10 mouse cellular contexts compared by ENCODE assay signal in genomic region chr2:167059960-167060359, GRCm38 (mm10). TPM values are rescaled to one million over a fixed set of nuclear protein-coding genes. Genes with fewer than 3 reads are reported as not detected.
DNase-seq lines count a peak whose midpoint lies in the region; ATAC-seq and TF ChIP-seq lines count a peak whose summit lies in the region.
"Had no signal": no experiment of that assay in that cellular context is flagged by ENCODE, and none has a peak within 500 bp of the region (broad histone marks: within the 10 kb centered on the region; RNA-seq: fewer than 3 reads in every experiment).

No protein-coding gene starts in this region.

- 69% methylated on average over 12 of the region's 12 CpGs for WGBS in midbrain, embryonic 11.5 days
- 64% methylated on average over 12 of the region's 12 CpGs for WGBS in midbrain, embryonic 10.5 days
- WGBS in kidney, postnatal 0 days: 56% methylated on average over 12 of the region's 12 CpGs
- 57% methylated on average over 12 of the region's 12 CpGs for WGBS in stomach, embryonic 15.5 days

- H3K9ac ChIP-seq in midbrain, embryonic 11.5 days (ENCODE audit: low read length): peak overlapping the region; percentile 30; the same call in 1 of the 2 replicates
- peak overlapping the region; percentile 87 for H3K9ac ChIP-seq in kidney, postnatal 0 days (ENCODE audit: low read depth, low read length)
- no peak overlapping the region for H3K9ac ChIP-seq in stomach, embryonic 15.5 days

- no peak overlapping the region for H3K27ac ChIP-seq in midbrain, embryonic 11.5 days (ENCODE audit: low read depth, low read length)
- H3K27ac ChIP-seq in midbrain, embryonic 10.5 days (replicated peaks): no peak overlapping the region
- peak overlapping the region; percentile 85 for H3K27ac ChIP-seq in kidney, postnatal 0 days
- no peak overlapping the region for H3K27ac ChIP-seq in stomach, embryonic 15.5 days
- H3K27ac ChIP-seq: embryonic facial prominence, embryonic 12.5 days had no signal

- H3K4me3 ChIP-seq in midbrain, embryonic 11.5 days (ENCODE audit: low read depth, low read length): no peak overlapping the region
- H3K4me3 ChIP-seq in midbrain, embryonic 10.5 days: no peak overlapping the region
- peak overlapping the region; percentile 16; the same call in 1 of the 2 replicates for H3K4me3 ChIP-seq in kidney, postnatal 0 days (replicated peaks; ENCODE audit: low read depth, low read length)
- H3K4me3 ChIP-seq in stomach, embryonic 15.5 days (replicated peaks): no peak overlapping the region
- H3K4me3 ChIP-seq: embryonic facial prominence, embryonic 12.5 days had no signal

- DNase-seq in cerebellum, adult 9-11 months: peak; percentile 17
- DNase-seq in midbrain, embryonic 11.5 days (ENCODE audit: low spot score, missing footprints): no peak
- no peak for DNase-seq in midbrain, embryonic 10.5 days (ENCODE audit: low spot score)
- no peak for DNase-seq in kidney, postnatal 0 days (ENCODE audit: low spot score)
- DNase-seq in gastrocnemius, postnatal 36 days: no peak
- DNase-seq in T-cell, adult 2 months (ENCODE audit: low spot score): no peak
- DNase-seq: right cerebral cortex, adult 18-20 months had no signal

- H3K4me2 ChIP-seq in midbrain, embryonic 11.5 days: no peak overlapping the region
- peak overlapping the region; percentile 67 for H3K4me2 ChIP-seq in kidney, postnatal 0 days (ENCODE audit: low read length)
- peak overlapping the region; percentile 27 for H3K4me2 ChIP-seq in stomach, embryonic 15.5 days

- peaks cover 17% of the 10 kb centered on the region for H3K36me3 ChIP-seq in midbrain, embryonic 11.5 days (ENCODE audit: control insufficient read depth, insufficient read depth, low read length)
- peaks cover 61% of the 10 kb centered on the region for H3K36me3 ChIP-seq in midbrain, embryonic 10.5 days
- peaks cover 32% of the 10 kb centered on the region for H3K36me3 ChIP-seq in kidney, postnatal 0 days (ENCODE audit: insufficient read depth, low read length)
- peaks cover 27% of the 10 kb centered on the region for H3K36me3 ChIP-seq in stomach, embryonic 15.5 days

- TF ChIP-seq CTCF in kidney, postnatal 0 days (IDR thresholded peaks at IDR 0.05; ENCODE audit: low read depth): no peak

- H3K27me3 ChIP-seq in midbrain, embryonic 11.5 days (ENCODE audit: control insufficient read depth, insufficient read depth, low read length): no peaks in the 10 kb centered on the region
- H3K27me3 ChIP-seq in midbrain, embryonic 10.5 days (ENCODE audit: low read depth, poor library complexity, severe bottlenecking): no peaks in the 10 kb centered on the region
- no peaks in the 10 kb centered on the region for H3K27me3 ChIP-seq in kidney, postnatal 0 days (ENCODE audit: insufficient read depth, low read length)
- no peaks in the 10 kb centered on the region for H3K27me3 ChIP-seq in stomach, embryonic 15.5 days (replicated peaks)
- H3K27me3 ChIP-seq: embryonic facial prominence, embryonic 12.5 days had no signal

- no peak for ATAC-seq in cerebellum, adult (ENCODE audit: insufficient number of reproducible peaks, low FRiP score, low TSS enrichment)
- ATAC-seq in midbrain, embryonic 11.5 days (ENCODE audit: low FRiP score): no peak
- ATAC-seq in kidney, postnatal 0 days (replicated peaks; ENCODE audit: low FRiP score, low read depth): no peak
- ATAC-seq in stomach, embryonic 15.5 days (ENCODE audit: insufficient read depth, low FRiP score, low read depth): no peak

- H3K9me3 ChIP-seq in midbrain, embryonic 11.5 days (ENCODE audit: control insufficient read depth, low read length): no peaks in the 10 kb centered on the region
- no peaks in the 10 kb centered on the region for H3K9me3 ChIP-seq in midbrain, embryonic 10.5 days (replicated peaks)
- no peaks in the 10 kb centered on the region for H3K9me3 ChIP-seq in kidney, postnatal 0 days (replicated peaks; ENCODE audit: low read length)
- H3K9me3 ChIP-seq in stomach, embryonic 15.5 days: no peaks in the 10 kb centered on the region
- H3K9me3 ChIP-seq: embryonic facial prominence, embryonic 12.5 days had no signal

- H3K4me1 ChIP-seq in midbrain, embryonic 11.5 days (ENCODE audit: control insufficient read depth, insufficient read depth, low read length): peaks cover 12% of the 10 kb centered on the region
- peaks cover 33% of the 10 kb centered on the region for H3K4me1 ChIP-seq in midbrain, embryonic 10.5 days
- peaks cover 21% of the 10 kb centered on the region for H3K4me1 ChIP-seq in kidney, postnatal 0 days (replicated peaks; ENCODE audit: insufficient read depth, low read length)
- peaks cover 24% of the 10 kb centered on the region for H3K4me1 ChIP-seq in stomach, embryonic 15.5 days

- intact Hi-C loops in gastrocnemius, postnatal 36 days (cut with DNase I): loop anchor here (5.0 kb wide), 1 partner anchor 362 kb away; the partner anchor contains the start of gene Slc9a8

RNA-seq across cellular contexts. Expression of gene Znfx1, which starts 2.9 kb away (rescaled TPM):
- polyA plus RNA-seq in midbrain, embryonic 11.5 days (2014; fragmentation: Nextera tagmentation; extraction: Ambion mirVana): 5.4 and 5.5 TPM in 2 replicates
- 5.5 and 7.0 TPM in 2 replicates for polyA plus RNA-seq in midbrain, embryonic 10.5 days (2016; fragmentation: Nextera tagmentation; extraction: Ambion mirVana)
- 10.7 and 11.8 TPM in 2 replicates for polyA plus RNA-seq in kidney, postnatal 0 days (2015; fragmentation: Nextera tagmentation; extraction: Ambion mirVana)
- 7.9 TPM in 2 replicates for polyA plus RNA-seq in stomach, embryonic 15.5 days (2015; fragmentation: Nextera tagmentation; extraction: Ambion mirVana)
- 10 to 100 TPM; 19.0 to 20.7 TPM for total RNA-seq in gastrocnemius, postnatal 36 days (2021)

RNA-seq across cellular contexts. Expression of gene Ddx27, which starts 45.0 kb away (rescaled TPM):
- polyA plus RNA-seq in midbrain, embryonic 11.5 days (2014; fragmentation: Nextera tagmentation; extraction: Ambion mirVana): 40.6 and 42.5 TPM in 2 replicates
- 63.9 and 69.3 TPM in 2 replicates for polyA plus RNA-seq in midbrain, embryonic 10.5 days (2016; fragmentation: Nextera tagmentation; extraction: Ambion mirVana)
- polyA plus RNA-seq in kidney, postnatal 0 days (2015; fragmentation: Nextera tagmentation; extraction: Ambion mirVana): 33.3 and 37.9 TPM in 2 replicates
- 47.4 and 50.4 TPM in 2 replicates for polyA plus RNA-seq in stomach, embryonic 15.5 days (2015; fragmentation: Nextera tagmentation; extraction: Ambion mirVana)
- 1 to 10 TPM; 6.1 to 8.3 TPM for total RNA-seq in gastrocnemius, postnatal 36 days (2021)
